Mouse (Mus musculus) liver, embryonic 13.5 days (tissue): ENCODE measurements around the gene Zfp931. TPM values are rescaled to one million over a fixed set of nuclear protein-coding genes. Genes with fewer than 3 reads are reported as not detected.
A peak's percentile ranks its signal among the peaks of the same experiment; 100 is the strongest.
"Not testable (repeated sequence)": the region's sequence is repeated elsewhere in the genome, so short reads cannot be mapped to it uniquely, and the experiment has no call there.

Source experiments
- ATAC-seq: fragments of 200-750 bp; cut with Nextera tagmentation; 2 replicates; pipeline ENCODE4 v1.8.0; 2017; ENCODE audit warnings: low read depth, mild to moderate bottlenecking, moderate number of reproducible peaks, moderate library complexity
- DNase-seq: peaks from one replicate; pipeline ENCODE4 v3.0.0; 2022
- H3K27ac ChIP-seq: fragments of 300-500 bp; sonication (generic); 2 replicates; pipeline ENCODE4 v1.5.1; 2015; ENCODE audit warnings: moderate library complexity, mild to moderate bottlenecking, inconsistent platforms
- H3K27me3 ChIP-seq: fragments of 300-500 bp; sonication (generic); 2 replicates; pipeline ENCODE4 v1.6.1; 2015; ENCODE audit warnings: mild to moderate bottlenecking, inconsistent platforms
- H3K36me3 ChIP-seq: fragments of 300-500 bp; sonication (generic); 2 replicates; pipeline ENCODE4 v1.6.1; 2015; ENCODE audit warnings: mild to moderate bottlenecking, inconsistent platforms
- H3K4me1 ChIP-seq: fragments of 300-500 bp; sonication (generic); replicated peaks from 2 replicates; pipeline ENCODE4 v1.6.1; 2015; ENCODE audit warnings: inconsistent platforms
- H3K4me2 ChIP-seq: fragments of 300-500 bp; sonication (generic); 2 replicates; pipeline ENCODE4 v1.6.1; 2015; ENCODE audit warnings: inconsistent platforms, mild to moderate bottlenecking, moderate library complexity
- H3K4me3 ChIP-seq: fragments of 300-500 bp; sonication (generic); replicated peaks from 2 replicates; pipeline ENCODE4 v1.5.1; 2015; ENCODE audit warnings: mild to moderate bottlenecking, inconsistent platforms
- H3K9ac ChIP-seq: fragments of 300-500 bp; sonication (generic); 2 replicates; pipeline ENCODE4 v1.6.1; 2015; ENCODE audit warnings: mild to moderate bottlenecking, inconsistent platforms
- H3K9me3 ChIP-seq: fragments of 300-500 bp; sonication (generic); replicated peaks from 2 replicates; pipeline ENCODE4 v1.6.1; 2016; ENCODE audit warnings: inconsistent platforms
- WGBS: fragments of 180-500 bp; shearing (Covaris S2); methylation state at CpG from one replicate; pipeline ENCODE4 v1.1.7; 2015; ENCODE audit not compliant: insufficient replicate concordance; 5-methylcytosine and 5-hydroxymethylcytosine counted together
- polyA plus RNA-seq: library from polyadenylated mRNA; unstranded; fragments of >200 nt; fragmentation: Nextera tagmentation; extraction: Ambion mirVana; gene quantifications from 2 replicates; pipeline ENCODE4 v1.2.1, GENCODE M21; 2015

Zfp931 gene
- 3.8 and 4.7 TPM in 2 replicates for polyA plus RNA-seq

DNA sequence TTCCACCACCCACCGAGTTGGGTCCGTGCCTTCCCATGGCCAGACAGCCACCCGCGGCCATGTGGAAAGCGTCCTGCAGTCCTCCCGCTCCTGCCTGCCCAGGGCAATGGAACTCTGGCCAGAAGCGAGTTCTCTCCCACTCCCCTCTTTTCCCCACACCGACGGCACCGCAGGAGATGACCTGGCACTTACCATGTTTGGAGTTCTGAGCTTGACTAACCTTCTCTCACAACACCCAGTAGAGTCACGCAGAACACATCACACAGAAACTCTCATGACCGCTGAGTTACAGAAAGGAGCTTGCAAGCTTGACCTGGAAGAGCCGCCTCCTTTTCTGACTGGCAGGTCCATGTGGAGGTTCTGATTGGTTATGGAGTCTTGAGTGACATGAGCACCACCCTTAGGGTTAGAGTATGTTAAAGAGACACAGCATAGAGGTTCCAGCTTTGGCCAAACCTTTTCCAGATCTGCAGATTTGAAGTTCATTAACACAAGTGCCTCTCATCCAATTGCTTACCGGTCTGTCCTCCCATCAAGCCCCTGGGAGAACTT is at the start of gene Zfp931:
Gene Zfp931, minus strand, starts transcription at position 311 of the 552 bp plus-strand sequence.
- 0% methylated on average over 3 of the region's 14 CpGs for WGBS
- H3K27me3 ChIP-seq, H3K4me1 ChIP-seq, H3K27ac ChIP-seq, ATAC-seq, DNase-seq, H3K9me3 ChIP-seq, H3K36me3 ChIP-seq: not testable (repeated sequence)
- Histone ChIP-seq H3K4me2 (peak within 1 kb of the TSS; percentile 62), H3K9ac (peak within 1 kb of the TSS; percentile 57), H3K4me3 (peak within 1 kb of the TSS; percentile 57)

DNA sequence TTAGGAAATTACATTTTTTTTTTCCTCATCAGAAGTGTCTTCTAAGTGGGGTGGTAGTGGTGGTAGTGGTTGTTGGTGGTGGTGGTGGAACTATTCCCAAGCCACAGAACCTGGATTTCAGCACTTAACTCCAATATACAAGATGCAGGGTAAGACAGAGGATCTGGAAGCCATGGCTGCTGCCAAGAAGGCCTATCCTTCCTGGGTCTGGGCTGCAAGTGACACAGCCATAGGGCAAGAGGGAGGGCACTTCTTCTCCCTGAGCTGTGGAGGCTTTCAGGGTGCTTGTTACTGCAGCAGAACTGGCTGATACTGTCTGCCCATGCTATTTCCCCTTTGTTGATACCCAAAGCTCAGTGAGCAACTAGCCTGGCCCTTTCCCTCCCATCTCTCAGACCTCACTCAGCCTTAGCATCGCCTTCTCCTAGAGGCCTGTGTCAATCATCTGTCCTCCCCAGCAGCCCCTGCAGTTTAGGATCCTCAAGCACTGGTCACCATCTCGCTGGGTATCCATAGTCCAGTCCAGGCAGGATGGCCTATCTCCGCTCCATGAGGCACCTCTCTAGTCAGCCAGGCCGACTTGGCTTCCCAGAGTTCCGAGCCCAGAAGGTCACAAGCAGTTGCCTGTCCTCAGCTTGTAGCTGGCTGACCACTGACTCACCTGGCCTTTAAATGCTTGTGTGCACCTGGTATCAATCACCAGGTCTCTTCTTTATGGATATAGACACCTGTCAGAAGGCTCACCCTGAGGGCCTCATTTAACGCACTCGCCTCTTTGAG is 48.0 kb upstream of the Zfp931 start:
- 68% methylated on average over 7 of the region's 7 CpGs for WGBS
- no peak for ATAC-seq
- DNase-seq = no peak

DNA sequence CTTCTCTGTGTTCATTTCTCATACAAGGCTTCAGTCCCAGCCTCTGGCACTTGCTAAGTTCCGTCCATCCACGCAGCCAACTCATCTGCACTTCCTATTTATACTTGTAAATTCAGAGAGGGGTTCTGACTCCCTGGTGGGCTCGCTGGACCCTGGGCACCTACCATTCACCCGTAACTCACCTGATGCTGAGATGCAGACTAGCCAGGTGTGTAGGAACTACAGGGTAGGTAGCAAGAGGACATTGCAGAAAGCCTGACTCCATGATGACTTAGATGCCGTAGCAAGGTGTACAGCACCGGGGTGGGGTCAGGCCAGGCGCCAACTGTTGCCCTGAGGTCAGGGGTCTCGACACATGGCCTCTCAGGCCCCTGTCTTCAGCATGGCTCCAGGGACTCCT is 47.2 kb upstream of the Zfp931 start:
- ATAC-seq (no peak), DNase-seq (no peak)
- no peaks in the 10 kb centered on the region for H3K9me3 ChIP-seq
- H3K4me1 ChIP-seq = no peaks in the 10 kb centered on the region
- H3K27ac ChIP-seq = no peak overlapping the region
- 65% methylated on average over 8 of the region's 8 CpGs for WGBS
- H3K27me3 ChIP-seq = peaks cover under 1% of the 10 kb centered on the region; the same call in 1 of the 2 replicates
- no peak overlapping the region for H3K9ac ChIP-seq
- H3K4me3 ChIP-seq = no peak overlapping the region
- H3K4me2 ChIP-seq = no peak overlapping the region
- H3K36me3 ChIP-seq = no peaks in the 10 kb centered on the region

More for the DNA sequence above, 48.0 kb upstream of the Zfp931 start:
- Histone ChIP-seq H3K4me3 (no peak overlapping the region), H3K9me3 (no peaks in the 10 kb centered on the region), H3K4me2 (no peak overlapping the region), H3K36me3 (no peaks in the 10 kb centered on the region), H3K27ac (no peak overlapping the region), H3K4me1 (no peaks in the 10 kb centered on the region), H3K27me3 (no peaks in the 10 kb centered on the region), H3K9ac (no peak overlapping the region)

DNA sequence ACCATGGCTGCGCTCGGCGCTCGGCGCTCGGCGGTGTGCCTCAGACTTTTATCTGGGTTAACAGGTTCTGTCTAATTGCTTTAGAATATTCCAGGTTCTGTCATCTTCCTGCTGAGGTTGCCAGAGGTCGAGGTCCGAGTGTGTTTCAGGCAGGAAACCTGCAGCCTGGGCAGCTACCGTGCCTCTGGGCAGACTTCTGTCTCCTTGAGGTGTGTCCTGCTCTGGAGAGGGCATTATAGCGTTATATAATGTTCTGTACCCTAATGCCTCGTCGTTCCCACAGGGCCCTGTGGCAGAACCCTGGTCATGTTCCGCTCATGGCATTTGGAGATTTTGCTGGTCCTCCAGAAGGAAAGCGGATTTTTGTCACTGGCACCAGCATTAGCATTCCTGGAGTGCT is 45.2 kb upstream of the Zfp931 start:
- no peak overlapping the region for H3K4me3 ChIP-seq
- no peaks in the 10 kb centered on the region for H3K4me1 ChIP-seq
- DNase-seq (no peak), ATAC-seq (no peak)
- no peak overlapping the region for H3K9ac ChIP-seq
- no peaks in the 10 kb centered on the region for H3K9me3 ChIP-seq
- no peak overlapping the region for H3K4me2 ChIP-seq
- peaks cover 20% of the 10 kb centered on the region for H3K27me3 ChIP-seq
- H3K36me3 ChIP-seq = no peaks in the 10 kb centered on the region
- no peak overlapping the region for H3K27ac ChIP-seq
- WGBS = 59% methylated on average over 15 of the region's 15 CpGs

DNA sequence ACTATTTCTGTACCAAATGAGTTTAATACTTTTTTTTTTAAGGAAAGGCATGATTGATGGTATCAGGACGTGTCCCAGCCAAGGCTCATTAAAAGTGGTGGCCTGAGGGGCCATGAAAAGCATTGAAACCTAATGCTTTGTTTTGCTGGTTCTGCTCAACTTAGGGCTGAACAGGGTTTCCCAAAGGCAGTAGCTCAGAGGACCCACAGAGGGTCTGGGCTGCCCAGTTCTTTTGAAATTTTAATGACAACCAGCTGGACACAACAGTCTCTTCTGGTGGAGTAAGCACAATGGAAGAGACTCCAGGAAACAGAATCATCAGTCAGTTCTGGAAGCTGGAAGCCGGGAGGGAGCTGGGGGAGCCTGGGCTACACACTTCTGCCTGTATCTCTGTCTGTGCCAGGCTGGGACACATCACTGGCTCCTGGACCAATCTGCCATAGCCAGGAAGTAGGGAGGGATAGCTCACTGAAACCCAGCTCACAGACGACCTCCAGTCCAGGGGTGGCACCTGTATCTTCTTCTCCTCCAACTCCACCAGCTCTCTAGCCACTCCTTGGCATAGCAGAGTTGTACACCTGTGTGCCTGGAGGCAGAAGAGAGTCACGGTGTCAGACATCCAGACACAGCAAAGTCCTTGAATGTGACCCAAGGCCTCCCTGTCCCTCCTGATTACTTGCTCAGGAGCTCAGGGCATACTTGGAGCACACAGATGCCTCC is 43.8 kb upstream of the Zfp931 start:
- no peak overlapping the region for H3K9ac ChIP-seq
- 35% methylated on average over 4 of the region's 4 CpGs for WGBS
- ATAC-seq (no peak), DNase-seq (no peak)
- no peak overlapping the region for H3K4me2 ChIP-seq
- H3K27me3 ChIP-seq = peaks cover 25% of the 10 kb centered on the region
- H3K4me3 ChIP-seq = no peak overlapping the region
- H3K4me1 ChIP-seq = no peaks in the 10 kb centered on the region
- H3K9me3 ChIP-seq = no peaks in the 10 kb centered on the region
- H3K27ac ChIP-seq = no peak overlapping the region
- no peaks in the 10 kb centered on the region for H3K36me3 ChIP-seq

DNA sequence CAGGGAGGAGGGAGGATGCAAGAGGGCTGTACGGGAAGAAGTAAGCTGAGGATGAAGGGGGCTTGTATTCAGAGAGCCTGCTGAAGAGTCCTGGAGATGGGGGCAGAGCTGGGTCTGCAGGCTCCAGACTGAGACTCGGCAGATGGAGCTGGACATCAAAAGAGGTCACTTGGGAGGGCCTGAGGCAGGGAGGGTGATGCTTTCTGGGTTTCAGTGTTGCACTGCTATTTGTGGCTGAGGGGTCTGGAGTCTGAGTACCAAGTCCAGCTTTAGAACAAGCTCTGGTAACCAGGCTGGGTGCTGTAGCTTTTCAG is 43.1 kb upstream of the Zfp931 start:
- Histone ChIP-seq H3K27me3 (peaks cover 25% of the 10 kb centered on the region), H3K4me2 (no peak overlapping the region), H3K4me3 (no peak overlapping the region), H3K27ac (no peak overlapping the region), H3K9ac (no peak overlapping the region), H3K36me3 (no peaks in the 10 kb centered on the region), H3K9me3 (no peaks in the 10 kb centered on the region), H3K4me1 (no peaks in the 10 kb centered on the region)
- DNase-seq = no peak
- no peak for ATAC-seq
- 53% methylated on average over 2 of the region's 2 CpGs for WGBS

DNA sequence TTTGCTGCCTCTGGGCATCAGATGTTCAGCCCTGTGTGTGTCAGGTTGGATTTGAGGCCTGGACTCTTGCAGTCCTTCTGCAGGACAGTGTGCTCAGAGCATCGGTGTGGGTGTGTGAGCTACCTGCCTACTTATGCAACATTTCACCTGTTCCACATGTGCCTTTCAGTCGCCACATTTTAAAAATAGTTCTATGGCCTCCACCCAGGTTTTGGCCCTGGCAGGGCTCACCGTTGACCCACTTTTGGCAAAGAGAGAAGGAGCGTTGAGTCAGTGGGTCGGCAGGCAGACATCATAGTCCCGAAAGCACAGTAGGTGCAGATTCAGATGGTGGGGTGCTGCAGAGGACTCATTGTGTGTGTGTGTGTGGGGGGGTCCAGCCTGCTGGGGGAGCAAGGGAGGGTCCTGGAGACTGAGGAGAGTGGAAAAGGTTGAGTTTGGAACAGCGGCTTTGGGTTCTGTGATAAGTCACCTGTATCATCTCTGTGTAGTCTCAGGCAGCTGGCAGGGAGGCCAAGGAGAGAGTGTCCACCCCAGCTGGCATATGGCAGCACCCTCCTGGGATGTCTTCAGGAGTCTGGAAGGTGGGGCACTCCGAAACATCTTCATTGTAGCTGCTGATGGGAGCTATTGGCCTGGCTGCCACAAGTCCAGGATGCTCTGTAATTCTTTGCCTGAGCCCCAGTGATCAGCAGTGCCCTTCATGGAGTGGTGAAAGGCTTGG is 42.5 kb upstream of the Zfp931 start:
- 68% methylated on average over 8 of the region's 8 CpGs for WGBS
- H3K9me3 ChIP-seq = no peaks in the 10 kb centered on the region
- H3K27ac ChIP-seq = no peak overlapping the region
- no peaks in the 10 kb centered on the region for H3K4me1 ChIP-seq
- no peak for DNase-seq
- H3K9ac ChIP-seq = no peak overlapping the region
- no peak overlapping the region for H3K4me3 ChIP-seq
- H3K4me2 ChIP-seq = no peak overlapping the region
- H3K36me3 ChIP-seq = no peaks in the 10 kb centered on the region
- ATAC-seq = no peak
- H3K27me3 ChIP-seq = peaks cover 25% of the 10 kb centered on the region

DNA sequence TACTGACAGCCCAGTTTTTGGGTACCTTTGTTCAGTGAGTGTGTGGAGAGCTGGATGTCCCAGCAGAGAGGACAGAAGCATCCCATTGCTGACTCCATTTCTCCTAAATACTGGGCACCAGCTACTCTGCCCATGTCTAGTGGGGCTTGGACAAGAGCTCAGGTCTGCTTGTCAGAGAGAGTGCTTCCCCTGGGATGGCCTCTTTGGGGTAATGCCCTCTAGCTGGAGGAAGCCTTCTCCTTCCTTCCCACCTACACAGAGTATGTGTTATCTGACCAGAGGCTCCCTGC is 42.0 kb upstream of the Zfp931 start:
- no peak overlapping the region for H3K27ac ChIP-seq
- H3K4me1 ChIP-seq = no peaks in the 10 kb centered on the region
- no peaks in the 10 kb centered on the region for H3K36me3 ChIP-seq
- H3K9me3 ChIP-seq = no peaks in the 10 kb centered on the region
- peaks cover 25% of the 10 kb centered on the region for H3K27me3 ChIP-seq
- DNase-seq (no peak), ATAC-seq (no peak)
- no peak overlapping the region for H3K4me3 ChIP-seq
- no peak overlapping the region for H3K4me2 ChIP-seq
- H3K9ac ChIP-seq = no peak overlapping the region

DNA sequence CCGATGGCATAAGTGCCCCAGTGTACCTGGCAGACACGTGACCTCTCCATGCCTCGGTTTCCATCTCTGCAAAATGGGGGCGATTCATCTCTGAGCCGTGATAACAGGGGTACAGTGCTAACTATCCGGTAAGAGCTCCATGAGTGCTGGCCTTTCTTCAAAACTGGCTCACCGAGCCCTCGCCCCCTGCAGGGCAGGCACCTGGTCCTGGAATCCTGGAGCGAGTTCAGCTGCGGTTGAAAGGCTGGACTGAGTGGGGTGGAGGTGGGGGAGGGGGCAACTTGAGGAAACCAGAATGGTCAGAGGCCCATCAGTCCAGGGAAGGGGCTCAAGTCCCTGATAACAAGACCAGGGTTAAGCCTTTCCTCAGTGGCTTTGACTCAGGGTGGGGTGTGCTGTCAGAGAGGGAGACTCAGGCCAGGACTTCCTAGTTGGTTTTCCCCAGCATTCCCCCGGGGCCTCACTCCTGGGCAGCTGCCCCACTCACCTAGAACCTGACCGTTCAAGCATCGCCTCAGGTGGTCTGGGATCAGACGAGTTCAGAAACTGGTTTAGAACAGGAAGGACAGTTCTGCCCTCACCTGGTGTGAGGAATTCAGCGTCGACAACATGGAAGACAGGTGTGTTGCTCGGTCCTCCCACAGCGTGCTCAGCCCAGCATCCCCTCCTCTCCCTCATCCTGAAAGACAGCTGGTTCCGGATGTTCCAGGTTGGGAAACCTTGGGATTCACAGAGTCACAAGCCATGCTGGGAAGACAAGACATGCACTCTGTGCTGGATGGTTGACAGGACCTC is 41.5 kb upstream of the Zfp931 start:
- Histone ChIP-seq H3K27ac (no peak overlapping the region), H3K4me3 (no peak overlapping the region), H3K4me2 (peak overlapping the region; percentile 54), H3K36me3 (no peaks in the 10 kb centered on the region), H3K9me3 (no peaks in the 10 kb centered on the region), H3K4me1 (no peaks in the 10 kb centered on the region), H3K9ac (no peak overlapping the region), H3K27me3 (peaks cover 25% of the 10 kb centered on the region)
- ATAC-seq (no peak), DNase-seq (no peak)
- WGBS = 14% methylated on average over 19 of the region's 19 CpGs

DNA sequence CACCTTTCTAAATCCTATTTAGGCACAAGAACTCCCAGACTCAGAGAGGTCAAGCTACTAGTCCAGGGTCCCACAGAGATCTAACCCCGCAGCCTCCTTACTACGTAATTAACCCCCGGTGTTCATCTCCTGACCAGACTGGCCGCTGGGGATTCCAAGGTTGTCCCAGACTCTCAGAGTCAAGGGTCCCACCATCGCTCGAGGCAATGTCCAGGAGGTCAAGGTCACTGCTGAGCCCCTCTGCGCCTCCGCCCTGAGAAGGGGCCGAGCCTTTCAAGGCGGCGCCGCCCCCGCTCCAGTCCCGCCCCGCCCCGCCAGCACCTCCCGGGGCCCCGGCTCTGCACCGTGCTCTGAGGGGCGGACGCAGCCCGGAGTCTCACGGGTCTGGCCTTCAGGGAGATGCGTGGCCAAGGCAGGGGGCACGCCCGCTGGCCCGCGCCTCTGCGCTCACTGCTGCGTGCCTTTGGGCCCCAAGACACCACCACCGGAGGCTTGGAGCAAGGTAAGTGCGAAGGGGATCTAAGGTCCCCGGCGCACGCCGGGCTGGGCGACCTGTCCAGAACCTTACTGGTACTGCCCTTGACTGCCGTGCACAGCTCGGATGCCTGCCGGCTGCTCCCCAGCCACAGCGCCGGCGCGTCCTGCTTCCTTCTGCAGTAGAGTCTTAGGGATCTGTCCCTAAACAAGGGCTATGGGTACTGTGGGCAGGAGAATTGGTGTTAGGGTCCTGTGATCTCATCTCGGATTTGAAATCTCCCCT is 40.7 kb upstream of the Zfp931 start, which contains the start of gene Phactr3:
Gene Phactr3, plus strand, starts transcription at position 175 of the 760 bp plus-strand sequence.
- ATAC-seq (0 out of 2 replicates have a peak, but pooled peaks have one; percentile 18), DNase-seq (no peak)
- Histone ChIP-seq H3K4me2 (peak within 1 kb of the TSS; percentile 54), H3K4me1 (no peaks in the 10 kb centered on the region), H3K4me3 (peak within 1 kb of the TSS; percentile 35), H3K36me3 (no peaks in the 10 kb centered on the region), H3K27ac (no peak within 1 kb of the TSS), H3K9me3 (no peaks in the 10 kb centered on the region), H3K27me3 (peaks cover 25% of the 10 kb centered on the region), H3K9ac (no peak within 1 kb of the TSS)
- 5% methylated on average over 44 of the region's 45 CpGs for WGBS
